Mouse (Mus musculus): ENCODE results near the gene Cacna2d3. TPM values are rescaled to one million over a fixed set of nuclear protein-coding genes. Genes with fewer than 3 reads are reported as not detected.

Cacna2d3 gene
- not detected in 2 replicates for total RNA-seq (2012; rRNA removed)
- polyA plus RNA-seq (2012; ENCODE audit: insufficient read depth in 1 of 2, insufficient read length in 2 of 2, low read depth in 1 of 2, low replicate concordance in 2 of 2, missing spikeins in 1 of 2), result not detected

- H3K4me3 ChIP-seq (ENCODE audit: control insufficient read depth in 1 of 2, insufficient read depth in 1 of 2, low read depth in 2 of 2, low read length in 2 of 2), result no peak within 1 kb of the TSS
- H3K27me3 ChIP-seq (ENCODE audit: control insufficient read depth in 1 of 2, insufficient read depth in 2 of 2, low read length in 2 of 2), result no peaks in the 10 kb centered on the region
- no peak for DNase-seq (ENCODE audit: low read depth, low spot score)
- TF ChIP-seq ZKSCAN1 (IDR thresholded peaks at IDR 0.05; ENCODE audit: low read depth, low read length), result no peak
- no peak for TF ChIP-seq MYC (IDR thresholded peaks at IDR 0.05; ENCODE audit: low read depth, low read length)
- no peak for TF ChIP-seq USF1 (IDR thresholded peaks at IDR 0.05; ENCODE audit: low read depth, low read length)
- no peak for TF ChIP-seq KAT2A (conservative IDR thresholded peaks at IDR 0.05; ENCODE audit: low read depth, low read length)
- no peak for TF ChIP-seq EP300 (IDR thresholded peaks at IDR 0.05; ENCODE audit: low read depth in 1 of 2, low read length in 2 of 2)
- no peak for TF ChIP-seq BHLHE40 (IDR thresholded peaks at IDR 0.05; ENCODE audit: borderline replicate concordance, low read depth, low read length)
- no peak for TF ChIP-seq MXI1 (IDR thresholded peaks at IDR 0.05; ENCODE audit: low read depth, low read length)
- no peak for TF ChIP-seq TBP (IDR thresholded peaks at IDR 0.05; ENCODE audit: low read depth, low read length)
- no peak for TF ChIP-seq MYB (IDR thresholded peaks at IDR 0.05; ENCODE audit: low read depth, low read length)
- no peak within 1 kb of the TSS for H3K9ac ChIP-seq (ENCODE audit: control insufficient read depth, low read depth, low read length, poor library complexity, severe bottlenecking)
- no peaks in the 10 kb centered on the region for H3K4me1 ChIP-seq (ENCODE audit: control insufficient read depth in 1 of 2, insufficient read depth in 2 of 2, low read length in 2 of 2)
- no peaks in the 10 kb centered on the region for H3K9me3 ChIP-seq (replicated peaks; ENCODE audit: insufficient read depth, low read length)
- H3K36me3 ChIP-seq (ENCODE audit: control insufficient read depth in 1 of 2, insufficient read depth in 2 of 2, low read length in 2 of 2), result no peaks in the 10 kb centered on the region
- no peak within 1 kb of the TSS for H3K27ac ChIP-seq (ENCODE audit: control insufficient read depth, low read depth, low read length)
- no peaks in the 10 kb centered on the region for H3K79me2 ChIP-seq (ENCODE audit: control insufficient read depth, insufficient read depth, low read length, poor library complexity)
These were observed at the start of gene Cacna2d3 for GRCm38 (mm10) chr14:29721488-29722385. Gene Cacna2d3, minus strand, starts transcription at chr14:29721864.

GRCm38 (mm10) chr14:29769486-29769885 is 47.8 kb upstream of the Cacna2d3 start:
- H3K4me1 ChIP-seq (ENCODE audit: control insufficient read depth in 1 of 2, insufficient read depth in 2 of 2, low read length in 2 of 2), result no peaks in the 10 kb centered on the region
- no peak overlapping the region for H3K9ac ChIP-seq (ENCODE audit: control insufficient read depth, low read depth, low read length, poor library complexity, severe bottlenecking)
- H3K79me2 ChIP-seq (ENCODE audit: control insufficient read depth, insufficient read depth, low read length, poor library complexity), result no peaks in the 10 kb centered on the region
- H3K27ac ChIP-seq (ENCODE audit: control insufficient read depth, low read depth, low read length), result no peak overlapping the region
- H3K9me3 ChIP-seq (replicated peaks; ENCODE audit: insufficient read depth, low read length), result no peaks in the 10 kb centered on the region
- no peak for DNase-seq (ENCODE audit: low read depth, low spot score)
- no peak overlapping the region for H3K4me3 ChIP-seq (ENCODE audit: control insufficient read depth in 1 of 2, insufficient read depth in 1 of 2, low read depth in 2 of 2, low read length in 2 of 2)
- no peaks in the 10 kb centered on the region for H3K36me3 ChIP-seq (ENCODE audit: control insufficient read depth in 1 of 2, insufficient read depth in 2 of 2, low read length in 2 of 2)
- H3K27me3 ChIP-seq (ENCODE audit: control insufficient read depth in 1 of 2, insufficient read depth in 2 of 2, low read length in 2 of 2), result no peaks in the 10 kb centered on the region
- TF ChIP-seq KAT2A (conservative IDR thresholded peaks at IDR 0.05; ENCODE audit: low read depth, low read length), result no peak
- TF ChIP-seq ZMIZ1 (IDR thresholded peaks at IDR 0.05; ENCODE audit: low read depth, low read length), result no peak
- TF ChIP-seq RAD21 (IDR thresholded peaks at IDR 0.05; ENCODE audit: low read depth, low read length), result no peak
- TF ChIP-seq ZNF384 (IDR thresholded peaks at IDR 0.05; ENCODE audit: low read depth, low read length), result no peak
- no peak for TF ChIP-seq CTCF (IDR thresholded peaks at IDR 0.05 in 2 of 3, conservative IDR thresholded peaks at IDR 0.05 in 1 of 3; ENCODE audit: control insufficient read depth in 1 of 3, insufficient read depth in 1 of 3, low read depth in 2 of 3, low read length in 3 of 3, poor library complexity in 1 of 3, severe bottlenecking in 1 of 3)
- no peak for TF ChIP-seq TBP (IDR thresholded peaks at IDR 0.05; ENCODE audit: low read depth, low read length)
- TF ChIP-seq GATA1 (IDR thresholded peaks at IDR 0.05; ENCODE audit: low read depth, low read length), result no peak
- no peak for TF ChIP-seq ELF1 (IDR thresholded peaks at IDR 0.05; ENCODE audit: low read depth, low read length)

Data from MEL (cell line).